Mouse (Mus musculus): ENCODE measurements around the gene St3gal3.

GRCm38 (mm10) chr4:118092784-118093457 is 41.8 kb downstream of the St3gal3 start:
- TF ChIP-seq CTCF (IDR thresholded peaks at IDR 0.05; ENCODE audit: low read depth, low read length) (no peak), POLR2A (IDR thresholded peaks at IDR 0.05; ENCODE audit: extremely low read depth, insufficient read depth, low read length) (no peak)

All from liver, adult 2 months (tissue).